Mouse (Mus musculus) embryonic facial prominence, embryonic 11.5 days (tissue): ENCODE data around the gene Mast4. TPM values are rescaled to one million over a fixed set of nuclear protein-coding genes. Genes with fewer than 3 reads are reported as not detected.
A peak's percentile ranks its signal among the peaks of the same experiment; 100 is the strongest.

Source experiments
- ATAC-seq: fragments of 200-750 bp; cut with Nextera tagmentation; replicated peaks from 2 replicates; pipeline ENCODE4 v1.8.0; 2017; ENCODE audit warnings: low read depth; ENCODE audit not compliant: insufficient number of reproducible peaks, low FRiP score, low TSS enrichment
- DNase-seq: peaks from one replicate; pipeline ENCODE4 v3.0.0-alpha.2; 2015; ENCODE audit warnings: low spot score
- H3K27ac ChIP-seq: fragments of 300-500 bp; sonication (generic); replicated peaks from 2 replicates; pipeline ENCODE4 v1.5.1; 2014; ENCODE audit warnings: mild to moderate bottlenecking, low read depth, low read length, control low read depth
- H3K27me3 ChIP-seq: fragments of 300-500 bp; sonication (generic); 2 replicates; pipeline ENCODE4 v1.6.1; 2014; ENCODE audit warnings: mild to moderate bottlenecking, low read length, moderate library complexity, mixed read lengths; ENCODE audit not compliant: control insufficient read depth, insufficient read depth
- H3K36me3 ChIP-seq: fragments of 300-500 bp; sonication (generic); replicated peaks from 2 replicates; pipeline ENCODE4 v1.6.1; 2014; ENCODE audit warnings: low read depth, mild to moderate bottlenecking, low read length, moderate library complexity, mixed read lengths; ENCODE audit not compliant: control insufficient read depth, insufficient read depth
- H3K4me1 ChIP-seq: fragments of 300-500 bp; sonication (generic); 2 replicates; pipeline ENCODE4 v1.6.1; 2014; ENCODE audit warnings: low read length, mixed read lengths; ENCODE audit not compliant: control insufficient read depth, insufficient read depth
- H3K4me2 ChIP-seq: fragments of 300-500 bp; sonication (generic); 2 replicates; pipeline ENCODE4 v1.6.1; 2014; ENCODE audit warnings: low read depth, mild to moderate bottlenecking, control low read depth, low read length, moderate library complexity
- H3K4me3 ChIP-seq: fragments of 300-500 bp; sonication (generic); 2 replicates; pipeline ENCODE4 v1.5.1; 2014; ENCODE audit warnings: low read depth, low read length, control low read depth
- H3K9ac ChIP-seq: fragments of 300-500 bp; sonication (generic); replicated peaks from 2 replicates; pipeline ENCODE4 v1.6.1; 2014; ENCODE audit warnings: mild to moderate bottlenecking, control low read depth, low read length
- H3K9me3 ChIP-seq: fragments of 300-500 bp; sonication (generic); replicated peaks from 2 replicates; pipeline ENCODE4 v1.6.1; 2016; ENCODE audit warnings: mild to moderate bottlenecking, low read length, inconsistent platforms, mixed read lengths; ENCODE audit not compliant: control insufficient read depth
- WGBS: fragments of 180-500 bp; shearing (Covaris S2); extraction: QIAGEN DNeasy Blood & Tissue Kit; methylation state at CpG from one replicate; pipeline ENCODE4 v1.1.7; 2014; 5-methylcytosine and 5-hydroxymethylcytosine counted together
- polyA plus RNA-seq: library from polyadenylated mRNA; unstranded; fragments of >200 nt; fragmentation: Nextera tagmentation; extraction: Ambion mirVana; gene quantifications from 2 replicates; pipeline ENCODE4 v1.2.1, GENCODE M21; 2014

The Mast4 gene
- polyA plus RNA-seq, 1 experiment from 2014 or later = 17.1 TPM

- Histone ChIP-seq H3K27ac (no peak overlapping the region), H3K36me3 (no peaks in the 10 kb centered on the region), H3K27me3 (no peaks in the 10 kb centered on the region), H3K4me1 (no peaks in the 10 kb centered on the region), H3K9ac (no peak overlapping the region), H3K4me2 (no peak overlapping the region), H3K9me3 (no peaks in the 10 kb centered on the region), H3K4me3 (no peak overlapping the region)
- ATAC-seq (no peak), DNase-seq (no peak)
- 72% methylated on average over 4 of the region's 4 CpGs for WGBS
Measured at GRCm38 (mm10) chr13:103079806-103080205, 254.5 kb downstream of the Mast4 start.

DNA sequence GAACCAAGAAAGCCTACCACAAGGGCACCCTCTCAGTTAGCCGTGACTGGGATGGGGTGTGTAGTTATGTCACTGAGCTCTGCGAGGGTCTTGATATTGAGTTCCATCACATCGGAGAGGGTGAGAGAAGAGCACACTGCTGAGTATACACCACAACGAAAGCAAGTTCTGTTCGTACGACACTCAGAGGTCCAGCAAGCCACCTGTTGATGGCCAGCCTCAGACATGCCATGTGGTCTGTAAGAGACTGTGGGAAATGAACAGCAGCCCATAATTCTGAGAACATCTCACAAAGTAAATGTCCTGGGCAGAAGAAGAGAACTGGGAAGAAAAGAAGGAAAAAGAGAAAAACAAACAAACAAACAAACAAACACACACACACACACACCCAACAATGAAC, 255.5 kb downstream of the Mast4 start:
- DNase-seq = no peak
- H3K36me3 ChIP-seq = no peaks in the 10 kb centered on the region
- H3K9me3 ChIP-seq = no peaks in the 10 kb centered on the region
- ATAC-seq = no peak
- H3K27ac ChIP-seq = no peak overlapping the region
- no peak overlapping the region for H3K9ac ChIP-seq
- no peak overlapping the region for H3K4me2 ChIP-seq
- H3K4me1 ChIP-seq = no peaks in the 10 kb centered on the region
- 95% methylated on average over 6 of the region's 6 CpGs for WGBS
- H3K4me3 ChIP-seq = no peak overlapping the region
- H3K27me3 ChIP-seq = no peaks in the 10 kb centered on the region

DNA sequence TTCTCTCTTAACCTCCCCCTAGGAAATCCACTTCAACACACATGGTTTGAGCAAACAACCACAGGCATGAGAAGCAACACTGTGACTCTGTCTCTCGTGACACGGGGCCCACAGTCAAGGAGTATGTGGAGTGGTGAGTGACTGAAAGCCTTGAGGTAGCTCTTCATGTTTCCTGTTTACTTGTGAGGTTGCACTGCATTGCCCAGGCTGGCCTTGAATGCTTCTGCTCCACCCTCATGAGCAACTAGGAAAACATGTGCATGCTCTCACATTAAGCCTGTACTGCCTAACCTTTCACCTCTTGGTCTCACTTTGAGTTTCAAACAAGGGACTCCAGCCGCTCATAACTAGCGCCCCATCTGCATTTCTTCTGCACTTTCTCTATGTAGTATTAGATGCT, 260.8 kb downstream of the Mast4 start:
- no peak overlapping the region for H3K4me2 ChIP-seq
- DNase-seq (no peak), ATAC-seq (no peak)
- 71% methylated on average over 4 of the region's 4 CpGs for WGBS
- H3K9me3 ChIP-seq = no peaks in the 10 kb centered on the region
- H3K4me3 ChIP-seq = no peak overlapping the region
- H3K4me1 ChIP-seq = no peaks in the 10 kb centered on the region
- no peak overlapping the region for H3K9ac ChIP-seq
- no peaks in the 10 kb centered on the region for H3K36me3 ChIP-seq
- H3K27ac ChIP-seq = no peak overlapping the region
- no peaks in the 10 kb centered on the region for H3K27me3 ChIP-seq

DNA sequence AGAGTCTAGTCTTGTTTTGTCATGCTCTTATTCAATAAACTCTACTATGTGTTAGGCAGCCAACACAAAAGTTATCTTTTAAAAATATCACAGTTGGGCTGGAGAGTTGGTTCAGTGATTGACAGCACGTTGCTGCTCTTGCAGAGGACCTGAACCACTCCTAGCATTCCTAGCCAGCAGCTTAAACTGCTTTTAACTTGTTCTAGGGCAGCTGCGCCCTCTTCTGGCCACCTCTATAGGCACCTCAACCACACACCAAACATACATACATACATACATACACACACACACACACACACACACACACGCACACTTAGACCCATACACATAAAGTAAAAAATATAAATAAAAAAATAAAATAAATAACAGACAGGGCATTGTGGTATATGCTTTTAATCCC, 262.5 kb downstream of the Mast4 start:
- DNase-seq = peak; percentile 21
- Histone ChIP-seq H3K9ac (no peak overlapping the region), H3K36me3 (no peaks in the 10 kb centered on the region), H3K9me3 (no peaks in the 10 kb centered on the region), H3K27ac (no peak overlapping the region), H3K4me3 (no peak overlapping the region), H3K27me3 (no peaks in the 10 kb centered on the region), H3K4me2 (no peak overlapping the region), H3K4me1 (no peaks in the 10 kb centered on the region)
- ATAC-seq = no peak
- 72% methylated on average over 3 of the region's 3 CpGs for whole genome bisulfite sequencing

DNA sequence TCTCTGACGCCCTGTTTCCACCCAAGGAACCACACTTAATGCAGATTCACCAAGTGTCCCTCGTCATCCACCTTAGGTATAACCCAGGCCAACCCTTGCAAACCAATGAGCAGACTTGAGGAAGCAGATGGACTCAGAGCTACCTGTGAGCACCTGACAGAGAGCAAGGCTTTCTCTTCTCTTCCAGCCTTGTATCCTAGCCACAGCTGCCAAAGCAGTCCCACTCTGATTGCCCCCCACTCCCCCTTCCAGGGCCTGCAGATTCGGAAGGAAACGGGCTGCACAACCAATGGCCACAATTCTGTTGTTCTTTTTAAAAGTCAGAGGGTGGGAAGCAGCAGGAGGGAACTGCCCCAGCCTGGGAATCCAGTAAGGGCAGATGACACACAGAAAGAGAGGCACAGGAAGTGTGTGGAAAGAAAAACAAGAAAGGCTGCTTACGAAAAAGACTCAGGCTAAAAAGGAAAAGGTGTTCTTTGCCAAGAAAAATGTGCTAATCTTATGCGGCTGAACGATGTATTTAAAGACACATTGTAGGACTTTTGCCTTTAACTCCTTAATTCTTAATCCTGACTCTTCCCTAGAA, 266.6 kb downstream of the Mast4 start:
- Histone ChIP-seq H3K4me3 (no peak overlapping the region), H3K36me3 (no peaks in the 10 kb centered on the region), H3K27me3 (no peaks in the 10 kb centered on the region), H3K27ac (no peak overlapping the region), H3K4me1 (no peaks in the 10 kb centered on the region), H3K9me3 (no peaks in the 10 kb centered on the region), H3K9ac (no peak overlapping the region), H3K4me2 (no peak overlapping the region)
- no peak for DNase-seq
- 37% methylated on average over 7 of the region's 7 CpGs for WGBS
- no peak for ATAC-seq

DNA sequence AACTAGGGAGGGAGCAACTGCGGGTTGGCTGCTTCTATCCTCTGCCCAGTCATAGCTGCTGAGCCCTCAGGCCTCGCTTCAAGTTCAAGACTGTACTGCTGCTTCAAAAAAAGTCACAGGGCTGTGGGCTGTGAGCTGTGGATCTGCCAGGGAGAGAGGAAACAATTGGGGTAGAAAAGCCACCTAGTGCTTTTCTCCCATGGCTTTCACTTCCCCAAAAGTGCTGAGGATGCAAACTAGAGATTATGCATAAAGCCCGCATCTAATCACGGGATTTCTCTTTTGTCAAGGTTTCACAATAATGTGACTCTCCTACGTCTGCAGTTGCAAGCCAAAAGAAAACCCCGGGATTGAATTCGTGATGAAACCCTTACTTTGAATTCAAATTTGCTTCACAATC, 268.9 kb downstream of the Mast4 start:
- H3K4me3 ChIP-seq = no peak overlapping the region
- no peaks in the 10 kb centered on the region for H3K9me3 ChIP-seq
- DNase-seq (no peak), ATAC-seq (no peak)
- no peak overlapping the region for H3K9ac ChIP-seq
- H3K36me3 ChIP-seq = no peaks in the 10 kb centered on the region
- WGBS = 66% methylated on average over 7 of the region's 7 CpGs
- no peaks in the 10 kb centered on the region for H3K4me1 ChIP-seq
- no peaks in the 10 kb centered on the region for H3K27me3 ChIP-seq
- no peak overlapping the region for H3K4me2 ChIP-seq
- no peak overlapping the region for H3K27ac ChIP-seq

DNA sequence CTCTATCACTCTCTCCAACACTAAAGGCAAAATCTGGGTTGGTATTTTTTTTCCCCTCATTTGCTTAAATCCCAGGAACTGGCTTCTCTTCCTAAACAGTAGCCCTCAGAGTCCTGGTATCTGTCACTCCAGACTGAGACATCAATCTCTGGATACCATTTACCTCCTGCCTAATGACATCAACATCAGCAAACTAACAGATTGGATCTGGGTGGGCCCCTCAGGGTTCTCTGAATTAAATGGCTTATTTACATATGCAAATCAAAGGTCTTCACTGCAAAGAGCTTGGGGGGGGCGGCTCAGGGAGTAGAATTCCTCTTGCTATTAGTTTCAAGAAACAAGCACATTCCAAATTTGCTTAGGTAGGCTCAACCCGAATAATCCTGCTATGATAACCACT, 272.6 kb downstream of the Mast4 start:
- Histone ChIP-seq H3K4me3 (no peak overlapping the region), H3K4me1 (no peaks in the 10 kb centered on the region), H3K36me3 (no peaks in the 10 kb centered on the region), H3K9me3 (no peaks in the 10 kb centered on the region), H3K9ac (no peak overlapping the region), H3K4me2 (no peak overlapping the region), H3K27me3 (no peaks in the 10 kb centered on the region), H3K27ac (no peak overlapping the region)
- ATAC-seq (no peak), DNase-seq (no peak)
- WGBS = 75% methylated on average over 2 of the region's 2 CpGs

- ATAC-seq = no peak
- H3K4me3 ChIP-seq = no peak overlapping the region
- H3K36me3 ChIP-seq = no peaks in the 10 kb centered on the region
- H3K4me2 ChIP-seq = no peak overlapping the region
- H3K4me1 ChIP-seq = no peaks in the 10 kb centered on the region
- no peaks in the 10 kb centered on the region for H3K27me3 ChIP-seq
- no peak for DNase-seq
- no peak overlapping the region for H3K27ac ChIP-seq
- H3K9me3 ChIP-seq = no peaks in the 10 kb centered on the region
- WGBS = 87% methylated on average over 11 of the region's 11 CpGs
- no peak overlapping the region for H3K9ac ChIP-seq
Measured at GRCm38 (mm10) chr13:103059995-103060652, 274.2 kb downstream of the Mast4 start.
